Mouse (Mus musculus) MEL (cell line): Measurements from ENCODE around the gene Msantd2. TPM values are rescaled to one million over a fixed set of nuclear protein-coding genes. Genes with fewer than 3 reads are reported as not detected.

ENCODE experiments used
- DNase-seq: peaks from one replicate; pipeline ENCODE4 v3.0.0; 2011; ENCODE audit warnings: low read depth, low spot score
- H3K27ac ChIP-seq: 2 replicates; pipeline ENCODE4 v1.5.1; 2012; ENCODE audit warnings: low read depth, mild to moderate bottlenecking, control low read depth, low read length, moderate library complexity; ENCODE audit not compliant: control insufficient read depth
- H3K27me3 ChIP-seq, 2 experiments: fragments of 150-350 bp in 1 of 2; sonication (generic) in 1 of 2; 2 replicates each; pipeline ENCODE4 v1.6.1; 2012; ENCODE audit warnings: low read length in 2 of 2, mild to moderate bottlenecking in 2 of 2, improper control_type of control experiment in 1 of 2, moderate library complexity in 1 of 2; ENCODE audit not compliant: insufficient read depth in 2 of 2, control insufficient read depth in 1 of 2
- H3K36me3 ChIP-seq, 2 experiments: 2 replicates each; pipeline ENCODE4 v1.6.1; 2012 to 2014; ENCODE audit warnings: low read length in 2 of 2, improper control_type of control experiment in 1 of 2, inconsistent platforms in 1 of 2, mild to moderate bottlenecking in 1 of 2; ENCODE audit not compliant: insufficient read depth in 2 of 2, control insufficient read depth in 1 of 2
- H3K4me1 ChIP-seq, 2 experiments: fragments of 150-350 bp in 1 of 2; sonication (generic) in 1 of 2; 2 replicates each; pipeline ENCODE4 v1.6.1; 2012; ENCODE audit warnings: low read length in 2 of 2, improper control_type of control experiment in 1 of 2, mild to moderate bottlenecking in 1 of 2; ENCODE audit not compliant: insufficient read depth in 2 of 2, control insufficient read depth in 1 of 2
- H3K4me3 ChIP-seq, 2 experiments: fragments of 150-350 bp in 1 of 2; sonication (generic) in 1 of 2; 2 replicates each; pipeline ENCODE4 v1.5.1; 2012; ENCODE audit warnings: low read depth in 2 of 2, low read length in 2 of 2, mild to moderate bottlenecking in 2 of 2, moderate library complexity in 2 of 2, control low read depth in 1 of 2, improper control_type of control experiment in 1 of 2; ENCODE audit not compliant: control insufficient read depth in 1 of 2, insufficient read depth in 1 of 2
- H3K79me2 ChIP-seq: 2 replicates; pipeline ENCODE4 v1.6.1; 2012; ENCODE audit warnings: mild to moderate bottlenecking, low read length, moderate library complexity; ENCODE audit not compliant: control insufficient read depth, poor library complexity, insufficient read depth
- H3K9ac ChIP-seq: 2 replicates; pipeline ENCODE4 v1.6.1; 2012; ENCODE audit warnings: low read depth, mild to moderate bottlenecking, control low read depth, low read length, moderate library complexity; ENCODE audit not compliant: control insufficient read depth, poor library complexity, severe bottlenecking
- H3K9me3 ChIP-seq: fragments of 150-350 bp; sonication (generic); replicated peaks from 2 replicates; pipeline ENCODE4 v1.6.1; 2012; ENCODE audit warnings: mild to moderate bottlenecking, low read length, improper control_type of control experiment, moderate library complexity; ENCODE audit not compliant: insufficient read depth
- CHD1 ChIP-seq: IDR thresholded peaks from 2 replicates; pipeline ENCODE4 v1.6.1; 2012; ENCODE audit warnings: low read depth, mild to moderate bottlenecking, inconsistent platforms, low read length, improper control_type of control experiment
- CHD2 ChIP-seq: IDR thresholded peaks from 2 replicates; pipeline ENCODE4 v1.6.1; 2011; ENCODE audit warnings: low read length, improper control_type of control experiment
- CTCF ChIP-seq, 3 experiments: IDR thresholded peaks in 2 of 3; conservative IDR thresholded peaks in 1 of 3; 2 replicates each; pipeline ENCODE4 v1.5.1; 2011 to 2012; ENCODE audit warnings: low read length in 3 of 3, low read depth in 2 of 3, mild to moderate bottlenecking in 2 of 3, improper control_type of control experiment in 1 of 3, inconsistent platforms in 1 of 3, mixed read lengths in 1 of 3, moderate library complexity in 1 of 3; ENCODE audit not compliant: control insufficient read depth in 1 of 3, insufficient read depth in 1 of 3, poor library complexity in 1 of 3, severe bottlenecking in 1 of 3
- E2F4 ChIP-seq: IDR thresholded peaks from 2 replicates; pipeline ENCODE4 v1.6.1; 2011; ENCODE audit warnings: low read depth, low read length, improper control_type of control experiment, borderline replicate concordance
- HCFC1 ChIP-seq: IDR thresholded peaks from 2 replicates; pipeline ENCODE4 v1.6.1; 2012; ENCODE audit warnings: low read depth, mild to moderate bottlenecking, inconsistent platforms, low read length, improper control_type of control experiment, moderate library complexity
- MEF2A ChIP-seq: IDR thresholded peaks from 2 replicates; pipeline ENCODE4 v1.6.1; 2014; ENCODE audit warnings: low read depth, mild to moderate bottlenecking, inconsistent platforms, low read length, improper control_type of control experiment; ENCODE audit not compliant: poor library complexity, insufficient replicate concordance, severe bottlenecking; ENCODE audit errors: extremely low read depth
- MXI1 ChIP-seq: IDR thresholded peaks from 2 replicates; pipeline ENCODE4 v1.6.1; 2011; ENCODE audit warnings: mild to moderate bottlenecking, low read depth, low read length, improper control_type of control experiment
- MYB ChIP-seq: IDR thresholded peaks from 2 replicates; pipeline ENCODE4 v1.6.1; 2011; ENCODE audit warnings: mild to moderate bottlenecking, low read depth, low read length, improper control_type of control experiment
- POLR2AphosphoS2 ChIP-seq: IDR thresholded peaks from 2 replicates; pipeline ENCODE4 v1.6.1; 2011; ENCODE audit warnings: low read length, improper control_type of control experiment
- RAD21 ChIP-seq: IDR thresholded peaks from 2 replicates; pipeline ENCODE4 v1.6.1; 2011; ENCODE audit warnings: mild to moderate bottlenecking, low read depth, low read length, improper control_type of control experiment
- RCOR1 ChIP-seq: IDR thresholded peaks from 2 replicates; pipeline ENCODE4 v1.6.1; 2012; ENCODE audit warnings: low read depth, mild to moderate bottlenecking, inconsistent platforms, low read length, improper control_type of control experiment
- TAL1 ChIP-seq: IDR thresholded peaks from 2 replicates; pipeline ENCODE4 v1.6.1; 2012; ENCODE audit warnings: mild to moderate bottlenecking, inconsistent platforms, low read length, moderate library complexity, mixed read lengths
- TCF12 ChIP-seq: IDR thresholded peaks from 2 replicates; pipeline ENCODE4 v1.6.1; 2014; ENCODE audit warnings: low read depth, mild to moderate bottlenecking, inconsistent platforms, low read length, improper control_type of control experiment, moderate library complexity
- USF1 ChIP-seq: IDR thresholded peaks from 2 replicates; pipeline ENCODE4 v1.6.1; 2014; ENCODE audit warnings: low read depth, mild to moderate bottlenecking, inconsistent platforms, low read length, improper control_type of control experiment, moderate library complexity
- USF2 ChIP-seq, 2 experiments: IDR thresholded peaks; 2 replicates each; pipeline ENCODE4 v1.6.1; 2011 to 2012; ENCODE audit warnings: improper control_type of control experiment in 2 of 2, low read length in 2 of 2, borderline replicate concordance in 1 of 2, inconsistent platforms in 1 of 2, low read depth in 1 of 2, mild to moderate bottlenecking in 1 of 2; ENCODE audit not compliant: insufficient read depth in 1 of 2
- ZC3H11A ChIP-seq: IDR thresholded peaks from 2 replicates; pipeline ENCODE4 v1.6.1; 2012; ENCODE audit warnings: low read depth, mild to moderate bottlenecking, inconsistent platforms, low read length, improper control_type of control experiment
- ZKSCAN1 ChIP-seq: IDR thresholded peaks from 2 replicates; pipeline ENCODE4 v1.6.1; 2012; ENCODE audit warnings: low read depth, mild to moderate bottlenecking, inconsistent platforms, low read length, improper control_type of control experiment, moderate library complexity
- polyA plus RNA-seq, 2 experiments: library from polyadenylated mRNA; stranded (reverse) in 1 of 2; unstranded in 1 of 2; fragments of >175 nt in 1 of 2; fragments of >200 nt in 1 of 2; gene quantifications; 2 replicates each; pipeline versions ENCODE4 v1.2.1 to v1.2.4; 2012; ENCODE audit warnings: low replicate concordance in 2 of 2, low read depth in 1 of 2; ENCODE audit not compliant: insufficient read length in 2 of 2, insufficient read depth in 1 of 2, missing spikeins in 1 of 2
- total RNA-seq: library from RNA; depleted of rRNA; stranded (reverse); fragments of 300-350 nt; gene quantifications from 2 replicates; pipeline ENCODE4 v1.2.3, GENCODE M21; 2012

The Msantd2 gene
- total and polyA plus RNA-seq, 3 experiments, result 15.5 to 26.2 TPM; not detected in 1

DNA sequence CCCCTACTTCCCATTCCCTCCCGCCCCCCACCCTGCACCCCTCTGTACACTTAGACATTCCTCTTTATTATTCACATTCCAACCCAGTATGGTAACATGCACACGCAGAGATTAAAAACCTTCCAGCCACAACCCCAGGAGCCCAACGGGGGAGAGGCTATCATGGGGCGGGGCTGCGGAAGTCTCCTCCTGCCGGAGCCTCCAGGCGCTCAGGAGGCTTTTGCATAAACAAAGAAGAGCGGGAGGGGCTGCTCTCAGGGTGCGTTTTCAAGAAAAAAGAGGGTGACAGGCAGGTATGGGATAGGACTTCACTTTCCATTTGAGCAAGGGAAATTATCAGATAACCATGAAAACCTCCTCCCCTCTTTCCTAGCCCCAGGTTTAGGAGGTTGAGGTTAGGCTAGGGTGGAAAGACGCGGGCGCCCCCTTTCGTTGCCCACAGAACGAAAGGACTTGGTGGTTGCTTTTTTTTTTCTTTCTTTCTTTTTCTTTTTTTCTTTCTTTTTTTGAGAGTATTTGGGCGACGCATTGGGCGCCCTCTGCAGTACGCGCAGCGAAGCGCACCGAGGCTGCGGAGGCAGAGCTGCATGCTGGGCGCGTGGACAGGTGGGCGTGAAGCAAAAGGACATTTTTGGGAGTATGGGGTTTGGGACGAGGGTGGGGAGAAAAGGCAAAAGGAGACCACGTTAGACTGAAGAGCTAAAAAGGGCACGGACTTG is 55.5 kb downstream of the Msantd2 start:
- Histone ChIP-seq H3K27ac (no peak overlapping the region), H3K36me3 (no peaks in the 10 kb centered on the region), H3K27me3 (no peaks in the 10 kb centered on the region), H3K79me2 (no peaks in the 10 kb centered on the region), H3K9ac (no peak overlapping the region), H3K4me3 (no peak overlapping the region), H3K9me3 (no peaks in the 10 kb centered on the region), H3K4me1 (no peaks in the 10 kb centered on the region)
- no peak for DNase-seq
- TF ChIP-seq E2F4 (no peak), TAL1 (no peak), CTCF (IDR thresholded peaks at IDR 0.05 in 2 of 3, conservative IDR thresholded peaks at IDR 0.05 in 1 of 3; ENCODE audit: control insufficient read depth in 1 of 3, insufficient read depth in 1 of 3, low read depth in 2 of 3, low read length in 3 of 3, poor library complexity in 1 of 3, severe bottlenecking in 1 of 3) (peak in 2 of 3 experiments; percentile 9 to 27; a peak in 3 of 6 replicates), MEF2A (no peak)

GRCm38 (mm10) chr9:37545166-37545610 is 56.1 kb downstream of the Msantd2 start:
- DNase-seq, result no peak
- H3K27ac ChIP-seq, result no peak overlapping the region
- H3K79me2 ChIP-seq, result no peaks in the 10 kb centered on the region
- no peak overlapping the region for H3K4me3 ChIP-seq
- no peaks in the 10 kb centered on the region for H3K27me3 ChIP-seq
- TF ChIP-seq CHD2 (no peak), TCF12 (no peak), MYB (no peak), CHD1 (no peak), CTCF (IDR thresholded peaks at IDR 0.05 in 2 of 3, conservative IDR thresholded peaks at IDR 0.05 in 1 of 3; ENCODE audit: control insufficient read depth in 1 of 3, insufficient read depth in 1 of 3, low read depth in 2 of 3, low read length in 3 of 3, poor library complexity in 1 of 3, severe bottlenecking in 1 of 3) (no peak), USF1 (no peak), RCOR1 (no peak), RAD21 (no peak), HCFC1 (no peak), MXI1 (no peak), POLR2AphosphoS2 (no peak), ZKSCAN1 (no peak), USF2 (IDR thresholded peaks at IDR 0.05; ENCODE audit: borderline replicate concordance in 1 of 2, insufficient read depth in 1 of 2, low read depth in 1 of 2, low read length in 2 of 2) (no peak), ZC3H11A (no peak)
- no peaks in the 10 kb centered on the region for H3K36me3 ChIP-seq
- H3K9me3 ChIP-seq, result no peaks in the 10 kb centered on the region
- H3K9ac ChIP-seq, result no peak overlapping the region
- no peaks in the 10 kb centered on the region for H3K4me1 ChIP-seq
